Mouse (Mus musculus) layer of hippocampus, adult 6 months (tissue): Measurements from ENCODE around the gene Slc5a3. TPM values are rescaled to one million over a fixed set of nuclear protein-coding genes. Genes with fewer than 3 reads are reported as not detected.

ENCODE experiments used
- long read RNA-seq, 2 experiments: library from polyadenylated mRNA; unstranded; transcript quantifications; one replicate each; pipeline ENCODE4 v2.0.0; 2019 to 2020
- polyA plus RNA-seq: library from polyadenylated mRNA; unstranded; fragments of <200 nt; fragmentation: Nextera tagmentation; gene quantifications from 2 replicates; pipeline ENCODE4 v1.2.3, GENCODE M21; 2021

Slc5a3 gene
- 10.4 and 25.2 TPM in 2 replicates for polyA plus RNA-seq
- long read RNA-seq, experiment 1, partial matches to known transcripts = 0 of 8 reads
- long read RNA-seq, experiment 1, other reads (novel, unspliced or antisense) = 8 of 8 reads
- long read RNA-seq, experiment 2, full-length matches to known transcripts = 4 of 13 reads
- long read RNA-seq, experiment 2, partial matches to known transcripts = 0 of 13 reads
- long read RNA-seq, experiment 2, other reads (novel, unspliced or antisense) = 9 of 13 reads

DNA sequence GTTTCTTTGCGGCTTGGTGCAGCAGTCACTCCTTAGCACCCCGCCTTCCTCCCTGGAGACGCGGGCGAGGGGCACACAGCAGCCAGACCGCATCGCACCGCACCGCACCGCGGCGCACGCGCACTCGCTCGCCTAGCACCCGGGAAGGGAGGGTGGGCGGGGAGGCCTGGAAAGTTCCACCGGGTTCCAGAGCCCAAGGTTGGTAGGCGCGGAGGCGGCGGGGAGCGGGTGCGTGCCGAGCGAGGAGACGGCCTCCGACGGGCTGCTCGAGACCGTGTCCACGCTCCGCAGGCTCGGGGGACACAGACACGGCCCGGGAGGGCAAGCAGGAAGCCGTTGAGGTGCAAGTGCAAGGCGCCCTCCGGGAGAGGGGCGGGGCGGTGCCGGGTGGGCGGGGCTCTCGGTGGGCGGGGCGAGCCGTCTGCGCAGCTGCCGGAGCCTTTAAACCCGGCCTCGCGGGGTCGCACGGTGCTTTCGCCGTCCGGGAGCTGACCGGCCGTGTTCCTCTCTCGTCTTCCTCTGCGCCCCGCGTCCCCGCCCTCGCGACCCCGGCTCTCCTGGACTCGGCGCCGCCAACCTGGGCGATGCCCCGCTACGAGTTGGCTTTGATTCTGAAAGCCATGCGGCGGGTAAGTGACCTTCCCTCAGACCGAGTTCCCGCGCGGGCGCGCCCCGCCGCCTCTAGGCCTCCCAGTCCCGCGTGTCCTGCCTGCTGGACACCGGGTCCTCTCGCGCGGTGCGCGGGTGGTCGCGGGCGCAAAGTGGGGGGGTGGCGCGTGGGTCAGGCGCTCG lies at the start of gene Slc5a3, which contains the start of the genes Mrps6 and Gm49711:
Slc5a3 (plus strand) TSS at position 471 of the 792 bp plus-strand sequence.
Mrps6 (plus strand) TSS at position 419 of the 792 bp plus-strand sequence.
Gm49711 (plus strand) TSS at position 465 of the 792 bp plus-strand sequence.

Other genes starting within 250 kb of the Slc5a3 start
- 176 and 204 TPM in 2 replicates for gene Mrps6, start 52 bp upstream of the Slc5a3 start, polyA plus RNA-seq
- 0.30 and 0.34 TPM in 2 replicates for gene Gm49711, start within 50 bp of the Slc5a3 start, polyA plus RNA-seq
- gene Kcne2, start 234.1 kb downstream of the Slc5a3 start, polyA plus RNA-seq = 27.3 TPM in 1 of 2 replicates, not detected in the other
- gene Smim11, start 243.0 kb downstream of the Slc5a3 start, polyA plus RNA-seq = 113 and 138 TPM in 2 replicates